Mouse (Mus musculus) ES-E14 (cell line): ENCODE results near the gene Plcxd2. TPM values are rescaled to one million over a fixed set of nuclear protein-coding genes. Genes with fewer than 3 reads are reported as not detected.
A peak's percentile ranks its signal among the peaks of the same experiment; 100 is the strongest.

Experiments used
- DNase-seq: peaks from one replicate; pipeline ENCODE4 v3.0.0-alpha.2; 2013; ENCODE audit warnings: low read depth, low spot score
- H3K27ac ChIP-seq: 2 replicates; pipeline ENCODE4 v1.5.1; 2012; ENCODE audit warnings: low read depth, mild to moderate bottlenecking, low read length, moderate library complexity, mixed read lengths; ENCODE audit not compliant: poor library complexity, insufficient read depth, severe bottlenecking
- H3K36me3 ChIP-seq: 2 replicates; pipeline ENCODE4 v1.6.1; 2012; ENCODE audit warnings: mild to moderate bottlenecking, low read length, moderate library complexity, mixed read lengths; ENCODE audit not compliant: control insufficient read depth, poor library complexity, insufficient read depth, severe bottlenecking
- H3K4me1 ChIP-seq, 2 experiments: fragments of 150-350 bp in 1 of 2; sonication (generic) in 1 of 2; 2 replicates each; pipeline ENCODE4 v1.6.1; 2012; ENCODE audit warnings: low read length in 2 of 2, mild to moderate bottlenecking in 1 of 2, mixed read lengths in 1 of 2; ENCODE audit not compliant: control insufficient read depth in 2 of 2, insufficient read depth in 2 of 2, poor library complexity in 1 of 2
- H3K4me3 ChIP-seq, 2 experiments: fragments of 150-350 bp in 1 of 2; sonication (generic) in 1 of 2; 2 replicates each; pipeline ENCODE4 v1.5.1; 2012; ENCODE audit warnings: low read length in 2 of 2, low read depth in 1 of 2, mild to moderate bottlenecking in 1 of 2, mixed read lengths in 1 of 2; ENCODE audit not compliant: insufficient read depth in 1 of 2, poor library complexity in 1 of 2, severe bottlenecking in 1 of 2
- H3K9ac ChIP-seq: 2 replicates; pipeline ENCODE4 v1.6.1; 2012; ENCODE audit warnings: low read depth, mild to moderate bottlenecking, low read length, mixed read lengths; ENCODE audit not compliant: poor library complexity, insufficient read depth, severe bottlenecking
- H3K9me3 ChIP-seq: fragments of 150-350 bp; sonication (generic); 2 replicates; pipeline ENCODE4 v1.6.1; 2012; ENCODE audit warnings: low read depth, mild to moderate bottlenecking, low read length; ENCODE audit not compliant: control insufficient read depth, insufficient read depth
- CHD2 ChIP-seq: IDR thresholded peaks from 2 replicates; pipeline ENCODE4 v1.6.1; 2014; ENCODE audit warnings: mild to moderate bottlenecking, low read depth, low read length, inconsistent platforms
- HCFC1 ChIP-seq: IDR thresholded peaks from 2 replicates; pipeline ENCODE4 v1.6.1; 2012; ENCODE audit warnings: low read length, inconsistent platforms, borderline replicate concordance; ENCODE audit not compliant: insufficient read depth
- MAFK ChIP-seq: IDR thresholded peaks from 2 replicates; pipeline ENCODE4 v1.6.1; 2014; ENCODE audit warnings: mild to moderate bottlenecking, low read depth, low read length, inconsistent platforms; ENCODE audit not compliant: insufficient read depth
- ZC3H11A ChIP-seq: IDR thresholded peaks from 2 replicates; pipeline ENCODE4 v1.6.1; 2012; ENCODE audit warnings: low read depth, mild to moderate bottlenecking, inconsistent platforms, low read length, borderline replicate concordance
- ZNF384 ChIP-seq: IDR thresholded peaks from 2 replicates; pipeline ENCODE4 v1.6.1; 2012; ENCODE audit warnings: low read depth, low read length, inconsistent platforms
- in situ Hi-C, 2 experiments: fragments of 600-800 bp; cut with MboI; formaldehyde crosslinking; loops; one replicate each; pipeline ENCODE4 v1.15.1; 2025; ENCODE audit warnings: low sequenced_read_pairs in 2 of 2, inconsistent platforms in 1 of 2; ENCODE audit not compliant: unreplicated experiment in 2 of 2
- total RNA-seq: library from RNA; depleted of rRNA; stranded (reverse); fragments of 300-350 nt; gene quantifications from 2 replicates; pipeline ENCODE4 v1.2.3, GENCODE M21; 2012

The Plcxd2 gene
- total RNA-seq, 1 experiment, result 3.3 TPM

- no peak for TF ChIP-seq ZC3H11A
- no peak for TF ChIP-seq MAFK
- TF ChIP-seq HCFC1, result no peak
- TF ChIP-seq ZNF384, result no peak
- no peak for TF ChIP-seq CHD2
- in situ Hi-C loops, result no loop called here
Observed at GRCm38 (mm10) chr16:46019359-46019758, 9.3 kb upstream of the Plcxd2 start.

GRCm38 (mm10) chr16:46011696-46012095, 1.7 kb upstream of the Plcxd2 start:
- Histone ChIP-seq H3K27ac (no peak overlapping the region), H3K9me3 (no peaks in the 10 kb centered on the region), H3K4me3 (peak overlapping the region in 1 of 2 experiments; percentile 59; a peak in 2 of 4 replicates), H3K9ac (no peak overlapping the region), H3K36me3 (no peaks in the 10 kb centered on the region), H3K4me1 (peaks cover 0 to 3% of the 10 kb centered on the region in 2 experiments; a peak in 1 of 4 replicates)
- TF ChIP-seq ZNF384, result no peak
- no peak for TF ChIP-seq CHD2
- no peak for TF ChIP-seq HCFC1
- TF ChIP-seq ZC3H11A, result no peak
- no peak for TF ChIP-seq MAFK
- no peak for DNase-seq
- in situ Hi-C loops, result no loop called here

More at GRCm38 (mm10) chr16:46019359-46019758, 9.3 kb upstream of the Plcxd2 start:
- H3K36me3 ChIP-seq, result no peaks in the 10 kb centered on the region
- H3K4me3 ChIP-seq, result no peak overlapping the region
- H3K9ac ChIP-seq, result no peak overlapping the region
- no peaks in the 10 kb centered on the region for H3K9me3 ChIP-seq
- no peak overlapping the region for H3K27ac ChIP-seq
- DNase-seq, result no peak
- no peaks in the 10 kb centered on the region for H3K4me1 ChIP-seq

GRCm38 (mm10) chr16:46010906-46011220, 845 bp upstream of the Plcxd2 start:
- Histone ChIP-seq H3K4me3 (peak overlapping the region; percentile 71 to 82), H3K36me3 (no peaks in the 10 kb centered on the region), H3K4me1 (peaks cover 0 to 3% of the 10 kb centered on the region in 2 experiments; a peak in 1 of 4 replicates), H3K9ac (peak overlapping the region; percentile 71; the same call in 1 of the 2 replicates), H3K9me3 (no peaks in the 10 kb centered on the region), H3K27ac (no peak overlapping the region)
- in situ Hi-C loops, result no loop called here
- TF ChIP-seq ZC3H11A (no peak), HCFC1 (no peak), MAFK (no peak), CHD2 (no peak), ZNF384 (no peak)
- no peak for DNase-seq

GRCm38 (mm10) chr16:46009717-46010116, 301 bp downstream of the Plcxd2 start:
- Histone ChIP-seq H3K4me1 (peaks cover 0 to 3% of the 10 kb centered on the region in 2 experiments; a peak in 1 of 4 replicates), H3K9ac (peak overlapping the region; percentile 50), H3K36me3 (no peaks in the 10 kb centered on the region), H3K27ac (no peak overlapping the region), H3K9me3 (no peaks in the 10 kb centered on the region), H3K4me3 (peak overlapping the region; percentile 71 to 82)
- no peak for DNase-seq
- TF ChIP-seq MAFK (no peak), ZNF384 (no peak), CHD2 (no peak), ZC3H11A (no peak), HCFC1 (no peak)
- in situ Hi-C loops, result no loop called here
